Mouse (Mus musculus) ES-Bruce4 (cell line): Measurements from ENCODE around the gene Kmt5c.

Source experiments
- CTCF ChIP-seq: IDR thresholded peaks from one replicate; pipeline ENCODE4 v1.8.1; 2011; ENCODE audit warnings: low read depth, low read length
- POLR2A ChIP-seq: IDR thresholded peaks from one replicate; pipeline ENCODE4 v1.8.1; 2011; ENCODE audit warnings: low read length; ENCODE audit not compliant: insufficient read depth

DNA sequence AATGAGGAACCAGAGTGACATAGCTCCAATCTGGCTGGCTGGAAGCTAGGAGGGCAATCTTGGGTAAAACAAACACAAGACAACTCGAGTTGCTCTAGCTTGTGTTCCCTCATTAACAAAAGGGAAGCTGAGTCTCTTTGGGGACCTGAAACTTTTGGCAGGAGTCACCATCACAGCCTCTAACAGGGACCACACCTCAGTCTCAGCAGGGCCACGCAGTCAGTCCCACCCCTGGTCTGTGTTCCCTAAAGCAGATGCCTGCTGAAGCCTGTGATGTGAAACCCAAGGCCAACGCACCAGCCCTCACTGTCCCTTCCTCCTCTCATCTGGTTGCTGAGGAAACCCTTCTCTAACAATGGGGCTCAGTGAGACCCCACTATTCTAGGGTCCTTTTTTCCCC, 42.2 kb downstream of the Kmt5c start:
- TF ChIP-seq CTCF (no peak), POLR2A (no peak)
